Mouse (Mus musculus): ENCODE data around the gene Caskin1. TPM values are rescaled to one million over a fixed set of nuclear protein-coding genes. Genes with fewer than 3 reads are reported as not detected.

The Caskin1 gene
- polyA plus RNA-seq, 1 experiment from 2014 or later: 30.4 TPM

- whole genome bisulfite sequencing: 51% methylated on average over 11 of the region's 11 CpGs
- peak overlapping the region; percentile 93 for H3K9ac ChIP-seq (replicated peaks; ENCODE audit: low read depth, low read length)
- peaks cover 9% of the 10 kb centered on the region for H3K36me3 ChIP-seq (ENCODE audit: control insufficient read depth, insufficient read depth)
- no peak overlapping the region; the same call in 1 of the 2 replicates for H3K27ac ChIP-seq (ENCODE audit: low read length)
- H3K4me2 ChIP-seq (ENCODE audit: low read length): peak overlapping the region; percentile 76
- no peaks in the 10 kb centered on the region for H3K27me3 ChIP-seq (replicated peaks; ENCODE audit: control insufficient read depth, insufficient read depth, low read length)
- ATAC-seq: peak; percentile 13
- peaks cover 12% of the 10 kb centered on the region for H3K4me1 ChIP-seq (replicated peaks; ENCODE audit: control insufficient read depth, insufficient read depth, low read length)
- H3K9me3 ChIP-seq (ENCODE audit: control insufficient read depth, low read length): no peaks in the 10 kb centered on the region
- H3K4me3 ChIP-seq (replicated peaks; ENCODE audit: low read length): peak overlapping the region; percentile 79
These were observed 10.3 kb upstream of the Caskin1 start for GRCm38 (mm10) chr17:24477985-24478600.

- H3K9me3 ChIP-seq (ENCODE audit: control insufficient read depth, low read length): no peaks in the 10 kb centered on the region
- peak within 1 kb of the TSS; percentile 97 for H3K27ac ChIP-seq (ENCODE audit: low read length)
- peak; percentile 96 for ATAC-seq
- H3K36me3 ChIP-seq (ENCODE audit: control insufficient read depth, insufficient read depth): peaks cover 9% of the 10 kb centered on the region
- H3K27me3 ChIP-seq (replicated peaks; ENCODE audit: control insufficient read depth, insufficient read depth, low read length): no peaks in the 10 kb centered on the region
- under 1% methylated on average over 48 of the region's 48 CpGs for WGBS
- peaks cover 12% of the 10 kb centered on the region for H3K4me1 ChIP-seq (replicated peaks; ENCODE audit: control insufficient read depth, insufficient read depth, low read length)
- H3K9ac ChIP-seq (replicated peaks; ENCODE audit: low read depth, low read length): peak within 1 kb of the TSS; percentile 93
- H3K4me3 ChIP-seq (replicated peaks; ENCODE audit: low read length): peak within 1 kb of the TSS; percentile 79
- peak within 1 kb of the TSS; percentile 76 for H3K4me2 ChIP-seq (ENCODE audit: low read length)
These were observed 9.6 kb upstream of the Caskin1 start, which contains the start of gene Mlst8 for GRCm38 (mm10) chr17:24478663-24479380. Gene Mlst8, minus strand, starts transcription at chr17:24479078.

- no peaks in the 10 kb centered on the region for H3K9me3 ChIP-seq (ENCODE audit: control insufficient read depth, low read length)
- no peak overlapping the region; the same call in 1 of the 2 replicates for H3K27ac ChIP-seq (ENCODE audit: low read length)
- ATAC-seq: no peak
- H3K4me3 ChIP-seq (replicated peaks; ENCODE audit: low read length): peak overlapping the region; percentile 79
- peaks cover 12% of the 10 kb centered on the region for H3K4me1 ChIP-seq (replicated peaks; ENCODE audit: control insufficient read depth, insufficient read depth, low read length)
- 24% methylated on average over 1 of the region's 1 CpGs for WGBS
- peak overlapping the region; percentile 48 for H3K4me2 ChIP-seq (ENCODE audit: low read length)
- no peak overlapping the region for H3K9ac ChIP-seq (replicated peaks; ENCODE audit: low read depth, low read length)
- no peaks in the 10 kb centered on the region for H3K27me3 ChIP-seq (replicated peaks; ENCODE audit: control insufficient read depth, insufficient read depth, low read length)
- peaks cover 9% of the 10 kb centered on the region for H3K36me3 ChIP-seq (ENCODE audit: control insufficient read depth, insufficient read depth)
These were observed 9.0 kb upstream of the Caskin1 start for GRCm38 (mm10) chr17:24479431-24479830.

GRCm38 (mm10) chr17:24480201-24480826 is 8.1 kb upstream of the Caskin1 start:
- Histone ChIP-seq H3K9ac (replicated peaks; ENCODE audit: low read depth, low read length) (no peak overlapping the region), H3K4me1 (replicated peaks; ENCODE audit: control insufficient read depth, insufficient read depth, low read length) (peaks cover 15% of the 10 kb centered on the region), H3K4me2 (ENCODE audit: low read length) (no peak overlapping the region), H3K4me3 (replicated peaks; ENCODE audit: low read length) (no peak overlapping the region), H3K27ac (ENCODE audit: low read length) (no peak overlapping the region), H3K27me3 (replicated peaks; ENCODE audit: control insufficient read depth, insufficient read depth, low read length) (no peaks in the 10 kb centered on the region), H3K36me3 (ENCODE audit: control insufficient read depth, insufficient read depth) (peaks cover 9% of the 10 kb centered on the region), H3K9me3 (ENCODE audit: control insufficient read depth, low read length) (no peaks in the 10 kb centered on the region)
- ATAC-seq: no peak
- 45% methylated on average over 3 of the region's 3 CpGs for WGBS

GRCm38 (mm10) chr17:24481027-24481815 is 7.2 kb upstream of the Caskin1 start:
- Histone ChIP-seq H3K4me3 (replicated peaks; ENCODE audit: low read length) (no peak overlapping the region), H3K9me3 (ENCODE audit: control insufficient read depth, low read length) (no peaks in the 10 kb centered on the region), H3K27ac (ENCODE audit: low read length) (no peak overlapping the region), H3K27me3 (replicated peaks; ENCODE audit: control insufficient read depth, insufficient read depth, low read length) (no peaks in the 10 kb centered on the region), H3K36me3 (ENCODE audit: control insufficient read depth, insufficient read depth) (0 out of 2 replicates have a peak, but pooled peaks cover 2% of the 10 kb centered on the region), H3K4me1 (replicated peaks; ENCODE audit: control insufficient read depth, insufficient read depth, low read length) (peaks cover 18% of the 10 kb centered on the region), H3K9ac (replicated peaks; ENCODE audit: low read depth, low read length) (no peak overlapping the region), H3K4me2 (ENCODE audit: low read length) (no peak overlapping the region)
- 94% methylated on average over 20 of the region's 20 CpGs for WGBS
- ATAC-seq: no peak

- H3K9me3 ChIP-seq (ENCODE audit: control insufficient read depth, low read length): no peaks in the 10 kb centered on the region
- 94% methylated on average over 3 of the region's 3 CpGs for WGBS
- H3K36me3 ChIP-seq (ENCODE audit: control insufficient read depth, insufficient read depth): no peaks in the 10 kb centered on the region
- no peak overlapping the region for H3K4me3 ChIP-seq (replicated peaks; ENCODE audit: low read length)
- H3K4me2 ChIP-seq (ENCODE audit: low read length): no peak overlapping the region
- H3K27ac ChIP-seq (ENCODE audit: low read length): no peak overlapping the region
- H3K4me1 ChIP-seq (replicated peaks; ENCODE audit: control insufficient read depth, insufficient read depth, low read length): peaks cover 14% of the 10 kb centered on the region
- no peaks in the 10 kb centered on the region for H3K27me3 ChIP-seq (replicated peaks; ENCODE audit: control insufficient read depth, insufficient read depth, low read length)
- no peak overlapping the region for H3K9ac ChIP-seq (replicated peaks; ENCODE audit: low read depth, low read length)
- no peak for ATAC-seq
These were observed 4.9 kb upstream of the Caskin1 start for GRCm38 (mm10) chr17:24483495-24483894.

GRCm38 (mm10) chr17:24485090-24485860 is 3.1 kb upstream of the Caskin1 start:
- Histone ChIP-seq H3K27ac (ENCODE audit: low read length) (peak overlapping the region; percentile 19; the same call in 1 of the 2 replicates), H3K4me3 (replicated peaks; ENCODE audit: low read length) (no peak overlapping the region), H3K4me2 (ENCODE audit: low read length) (no peak overlapping the region), H3K9me3 (ENCODE audit: control insufficient read depth, low read length) (no peaks in the 10 kb centered on the region), H3K27me3 (replicated peaks; ENCODE audit: control insufficient read depth, insufficient read depth, low read length) (no peaks in the 10 kb centered on the region), H3K4me1 (replicated peaks; ENCODE audit: control insufficient read depth, insufficient read depth, low read length) (peaks cover 24% of the 10 kb centered on the region), H3K36me3 (ENCODE audit: control insufficient read depth, insufficient read depth) (no peaks in the 10 kb centered on the region), H3K9ac (replicated peaks; ENCODE audit: low read depth, low read length) (peak overlapping the region; percentile 31; the same call in 1 of the 2 replicates)
- 45% methylated on average over 11 of the region's 11 CpGs for WGBS
- peak; percentile 14; the same call in 1 of the 2 replicates for ATAC-seq

- peak; percentile 79 for ATAC-seq
- H3K4me2 ChIP-seq (ENCODE audit: low read length): peak overlapping the region; percentile 83
- peak overlapping the region; percentile 91 for H3K27ac ChIP-seq (ENCODE audit: low read length)
- H3K9me3 ChIP-seq (ENCODE audit: control insufficient read depth, low read length): no peaks in the 10 kb centered on the region
- H3K9ac ChIP-seq (replicated peaks; ENCODE audit: low read depth, low read length): peak overlapping the region; percentile 97
- H3K4me3 ChIP-seq (replicated peaks; ENCODE audit: low read length): peak overlapping the region; percentile 94
- no peaks in the 10 kb centered on the region for H3K27me3 ChIP-seq (replicated peaks; ENCODE audit: control insufficient read depth, insufficient read depth, low read length)
- WGBS: 0% methylated on average over 54 of the region's 81 CpGs
- peaks cover 28% of the 10 kb centered on the region for H3K4me1 ChIP-seq (replicated peaks; ENCODE audit: control insufficient read depth, insufficient read depth, low read length)
- H3K36me3 ChIP-seq (ENCODE audit: control insufficient read depth, insufficient read depth): no peaks in the 10 kb centered on the region
These were observed 362 bp downstream of the Caskin1 start for GRCm38 (mm10) chr17:24488662-24489264.

All from forebrain, embryonic 16.5 days (tissue).